Mouse (Mus musculus) hindbrain, embryonic 15.5 days (tissue): ENCODE data around the gene Adam30. TPM values are rescaled to one million over a fixed set of nuclear protein-coding genes. Genes with fewer than 3 reads are reported as not detected.

Experiments used
- ATAC-seq: fragments of 200-750 bp; cut with Nextera tagmentation; 2 replicates; pipeline ENCODE4 v1.8.0; 2017; ENCODE audit warnings: low read depth, moderate number of reproducible peaks, moderate TSS enrichment; ENCODE audit not compliant: low FRiP score
- H3K27ac ChIP-seq: fragments of 300-500 bp; sonication (generic); replicated peaks from 2 replicates; pipeline ENCODE4 v1.5.1; 2015; ENCODE audit warnings: mild to moderate bottlenecking, inconsistent platforms
- H3K27me3 ChIP-seq: fragments of 300-500 bp; sonication (generic); 2 replicates; pipeline ENCODE4 v1.6.1; 2015; ENCODE audit warnings: control low read depth, inconsistent platforms
- H3K36me3 ChIP-seq: fragments of 300-500 bp; sonication (generic); 2 replicates; pipeline ENCODE4 v1.6.1; 2015; ENCODE audit warnings: control low read depth, inconsistent platforms
- H3K4me1 ChIP-seq: fragments of 300-500 bp; sonication (generic); replicated peaks from 2 replicates; pipeline ENCODE4 v1.6.1; 2015; ENCODE audit warnings: control low read depth, inconsistent platforms
- H3K4me2 ChIP-seq: fragments of 300-500 bp; sonication (generic); 2 replicates; pipeline ENCODE4 v1.6.1; 2015; ENCODE audit warnings: moderate library complexity, mild to moderate bottlenecking, inconsistent platforms
- H3K4me3 ChIP-seq: fragments of 300-500 bp; sonication (generic); 2 replicates; pipeline ENCODE4 v1.5.1; 2015; ENCODE audit warnings: mild to moderate bottlenecking, inconsistent platforms
- H3K9ac ChIP-seq: fragments of 300-500 bp; sonication (generic); 2 replicates; pipeline ENCODE4 v1.6.1; 2015; ENCODE audit warnings: inconsistent platforms
- H3K9me3 ChIP-seq: fragments of 300-500 bp; sonication (generic); 2 replicates; pipeline ENCODE4 v1.6.1; 2016; ENCODE audit warnings: control low read depth, inconsistent platforms
- WGBS: fragments of 180-500 bp; shearing (Covaris S2); methylation state at CpG from one replicate; pipeline ENCODE4 v1.1.7; 2015; 5-methylcytosine and 5-hydroxymethylcytosine counted together
- polyA plus RNA-seq: library from polyadenylated mRNA; unstranded; fragments of >200 nt; fragmentation: Nextera tagmentation; extraction: Ambion mirVana; gene quantifications from 2 replicates; pipeline ENCODE4 v1.2.1, GENCODE M21; 2015

Adam30 gene
- polyA plus RNA-seq, 1 experiment from 2014 or later = not detected

- Histone ChIP-seq H3K4me3 (no peak overlapping the region), H3K27me3 (no peaks in the 10 kb centered on the region), H3K4me2 (no peak overlapping the region), H3K9ac (no peak overlapping the region), H3K4me1 (peaks cover 6% of the 10 kb centered on the region; the same call in 1 of the 2 replicates), H3K9me3 (no peaks in the 10 kb centered on the region), H3K36me3 (no peaks in the 10 kb centered on the region), H3K27ac (peak overlapping the region; percentile 22; the same call in 1 of the 2 replicates)
- ATAC-seq = peak; percentile 84
- 10% methylated on average over 9 of the region's 9 CpGs for WGBS
These were observed 37.5 kb downstream of the Adam30 start for GRCm38 (mm10) chr3:98197711-98198532.

GRCm38 (mm10) chr3:98199747-98200146, 39.3 kb downstream of the Adam30 start:
- Histone ChIP-seq H3K9me3 (no peaks in the 10 kb centered on the region), H3K27me3 (no peaks in the 10 kb centered on the region), H3K27ac (no peak overlapping the region), H3K4me3 (no peak overlapping the region), H3K36me3 (no peaks in the 10 kb centered on the region), H3K4me2 (no peak overlapping the region), H3K4me1 (peaks cover 6% of the 10 kb centered on the region; the same call in 1 of the 2 replicates), H3K9ac (no peak overlapping the region)
- no peak for ATAC-seq
- WGBS = 74% methylated on average over 5 of the region's 5 CpGs

- Histone ChIP-seq H3K9me3 (no peaks in the 10 kb centered on the region), H3K9ac (no peak overlapping the region), H3K27ac (no peak overlapping the region), H3K27me3 (no peaks in the 10 kb centered on the region), H3K36me3 (no peaks in the 10 kb centered on the region), H3K4me2 (no peak overlapping the region), H3K4me3 (no peak overlapping the region), H3K4me1 (no peaks in the 10 kb centered on the region)
- 84% methylated on average over 5 of the region's 5 CpGs for WGBS
- no peak for ATAC-seq
These were observed 42.9 kb downstream of the Adam30 start for GRCm38 (mm10) chr3:98203282-98203681.

GRCm38 (mm10) chr3:98206977-98207376, 46.5 kb downstream of the Adam30 start:
- WGBS = 79% methylated on average over 3 of the region's 3 CpGs
- Histone ChIP-seq H3K9me3 (no peaks in the 10 kb centered on the region), H3K4me3 (no peak overlapping the region), H3K9ac (no peak overlapping the region), H3K27me3 (no peaks in the 10 kb centered on the region), H3K4me1 (peaks cover 9% of the 10 kb centered on the region; the same call in 1 of the 2 replicates), H3K4me2 (no peak overlapping the region), H3K27ac (no peak overlapping the region), H3K36me3 (no peaks in the 10 kb centered on the region)
- no peak for ATAC-seq

DNA sequence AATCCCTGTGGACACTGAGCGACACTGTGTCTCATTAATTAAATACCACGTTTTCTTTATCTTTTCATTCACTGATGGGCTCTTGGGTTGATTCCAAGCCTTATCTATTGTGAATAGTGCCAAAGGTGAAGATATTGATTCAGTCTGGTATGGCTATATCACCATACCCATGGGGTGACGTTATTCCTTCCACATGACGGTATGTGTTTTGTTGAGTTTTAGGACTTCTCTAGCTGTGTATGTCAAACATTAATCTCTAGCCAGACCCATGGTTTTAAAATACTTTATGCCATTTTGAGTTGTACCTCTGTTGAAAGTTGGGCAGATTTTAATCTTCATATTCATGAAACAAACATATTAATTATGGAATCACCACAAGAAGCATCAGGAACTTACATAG, 48.7 kb downstream of the Adam30 start:
- Histone ChIP-seq H3K4me2 (no peak overlapping the region), H3K9me3 (no peaks in the 10 kb centered on the region), H3K36me3 (no peaks in the 10 kb centered on the region), H3K4me3 (no peak overlapping the region), H3K27me3 (no peaks in the 10 kb centered on the region), H3K4me1 (peaks cover 9% of the 10 kb centered on the region; the same call in 1 of the 2 replicates), H3K27ac (no peak overlapping the region), H3K9ac (no peak overlapping the region)
- ATAC-seq = no peak
- WGBS = 77% methylated on average over 4 of the region's 4 CpGs

GRCm38 (mm10) chr3:98210860-98211259, 50.4 kb downstream of the Adam30 start:
- H3K9ac ChIP-seq = no peak overlapping the region
- no peak overlapping the region for H3K4me2 ChIP-seq
- H3K27me3 ChIP-seq = no peaks in the 10 kb centered on the region
- peak overlapping the region; percentile 57 for H3K27ac ChIP-seq
- no peaks in the 10 kb centered on the region for H3K9me3 ChIP-seq
- H3K4me1 ChIP-seq = peaks cover 9% of the 10 kb centered on the region; the same call in 1 of the 2 replicates
- no peaks in the 10 kb centered on the region for H3K36me3 ChIP-seq
- 76% methylated on average over 10 of the region's 10 CpGs for WGBS
- no peak for ATAC-seq
- no peak overlapping the region for H3K4me3 ChIP-seq

DNA sequence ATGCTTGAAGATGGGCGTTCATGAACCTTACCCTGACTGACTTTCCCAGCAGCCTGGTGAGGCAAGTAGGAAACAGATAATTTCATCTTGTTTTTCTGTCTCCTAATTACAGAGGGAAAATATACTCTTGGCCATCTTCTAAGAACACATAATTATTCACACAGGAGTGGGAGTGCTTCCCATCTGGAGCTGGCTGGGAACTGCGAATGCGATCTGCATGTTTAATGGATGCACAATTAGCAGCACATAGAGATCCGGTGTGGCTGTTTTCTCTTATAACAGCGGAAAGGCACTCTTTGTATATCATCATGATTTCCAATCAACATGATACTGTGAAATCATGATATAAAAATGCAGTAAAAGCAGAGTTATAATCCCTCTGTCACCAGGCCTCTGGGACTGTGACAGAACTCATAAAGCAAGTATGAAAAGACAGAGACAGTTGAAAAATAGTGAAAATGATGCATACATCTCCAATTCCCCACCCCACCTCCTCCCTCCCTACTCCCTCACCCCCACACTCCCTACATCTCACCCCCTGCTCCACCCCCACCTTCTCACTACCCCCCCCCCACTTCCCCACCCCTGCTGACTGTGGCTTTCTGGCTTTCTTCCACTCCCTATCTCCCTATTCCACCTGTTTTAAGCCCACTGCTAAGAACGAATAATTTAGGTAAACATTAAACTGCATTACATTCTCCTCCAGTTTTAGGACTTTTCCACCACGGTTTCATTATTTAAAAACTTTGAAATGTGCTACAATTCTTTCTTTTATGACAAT, 51.1 kb downstream of the Adam30 start:
- no peak overlapping the region for H3K4me2 ChIP-seq
- H3K4me1 ChIP-seq = peaks cover 9% of the 10 kb centered on the region; the same call in 1 of the 2 replicates
- no peak overlapping the region for H3K9ac ChIP-seq
- ATAC-seq = peak; percentile 88
- 37% methylated on average over 7 of the region's 7 CpGs for WGBS
- no peaks in the 10 kb centered on the region for H3K36me3 ChIP-seq
- no peak overlapping the region; the same call in 1 of the 2 replicates for H3K27ac ChIP-seq
- no peak overlapping the region for H3K4me3 ChIP-seq
- no peaks in the 10 kb centered on the region for H3K9me3 ChIP-seq
- no peaks in the 10 kb centered on the region for H3K27me3 ChIP-seq

Other genes starting within 250 kb of the Adam30 start
- gene Notch2, start 147.1 kb upstream of the Adam30 start, polyA plus RNA-seq = 10.5 and 11.7 TPM in 2 replicates
- not detected in 2 replicates for gene Reg4, start 61.5 kb downstream of the Adam30 start, polyA plus RNA-seq
- 21.1 and 22.7 TPM in 2 replicates for gene Hmgcs2, start 119.8 kb downstream of the Adam30 start, polyA plus RNA-seq
- gene Phgdh, start 179.4 kb downstream of the Adam30 start, polyA plus RNA-seq = 179 and 188 TPM in 2 replicates
- 14.7 and 17.3 TPM in 2 replicates for gene Zfp697, start 221.8 kb downstream of the Adam30 start, polyA plus RNA-seq